Mouse (Mus musculus): ENCODE measurements around the gene Pkig.

DNA sequence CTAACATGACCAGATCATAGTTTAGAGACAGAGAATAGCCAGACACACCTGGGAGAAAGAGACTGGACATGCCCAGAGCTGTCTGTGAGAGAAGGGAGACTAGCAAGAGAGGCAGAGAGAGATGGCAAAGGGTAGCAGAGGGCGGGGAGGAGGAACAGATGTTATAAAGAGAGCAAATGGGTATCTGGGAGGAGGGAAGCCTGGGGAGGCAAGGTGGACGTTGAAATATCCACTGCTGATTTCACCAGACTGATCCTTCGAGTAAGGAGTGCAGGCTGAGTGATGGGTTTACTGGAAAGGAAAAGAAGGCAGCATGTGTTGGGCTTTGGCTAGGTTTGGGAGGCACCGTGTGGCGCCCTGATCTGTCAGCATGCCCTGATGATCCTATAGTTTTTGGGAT lies 16.2 kb downstream of the Pkig start:
- TF ChIP-seq POLR2A (IDR thresholded peaks at IDR 0.05; ENCODE audit: borderline replicate concordance, insufficient read depth, low read length): no peak
- no peak for TF ChIP-seq CTCF (IDR thresholded peaks at IDR 0.05; ENCODE audit: borderline replicate concordance, insufficient read depth, low read depth, low read length)

Data from cerebellum, adult 2 months (tissue).